Mouse (Mus musculus) CH12.LX (cell line): ENCODE measurements at regions not wholly inside any gene's neighbourhood (a gene's known extent, or its start where the extent isn't known, plus 50 kb on each side); places are given as distances from the start of the nearest gene placed in this dataset.

Experiments used
- DNase-seq: peaks from one replicate; pipeline ENCODE4 v3.0.0-alpha.2; 2013; ENCODE audit errors: extremely low read depth
- H3K27ac ChIP-seq: 2 replicates; pipeline ENCODE4 v1.5.1; 2012; ENCODE audit warnings: low read depth, mild to moderate bottlenecking, control low read depth, moderate library complexity; ENCODE audit not compliant: insufficient read depth
- H3K27me3 ChIP-seq: replicated peaks from 2 replicates; pipeline ENCODE3; 2012; ENCODE audit warnings: inconsistent platforms
- H3K36me3 ChIP-seq, 2 experiments: replicated peaks in 1 of 2; 2 replicates each; pipeline versions ENCODE3 to v1.6.1; 2012; ENCODE audit warnings: inconsistent platforms in 1 of 2, low read length in 1 of 2, mild to moderate bottlenecking in 1 of 2, mixed read lengths in 1 of 2, moderate library complexity in 1 of 2; ENCODE audit not compliant: control insufficient read depth in 1 of 2, insufficient read depth in 1 of 2
- H3K4me1 ChIP-seq, 2 experiments: 2 replicates each; pipeline ENCODE4 v1.6.1; 2012; ENCODE audit warnings: inconsistent platforms in 1 of 2, moderate library complexity in 1 of 2; ENCODE audit not compliant: insufficient read depth in 2 of 2, control insufficient read depth in 1 of 2
- H3K4me2 ChIP-seq: 2 replicates; pipeline ENCODE4 v1.6.1; 2012; ENCODE audit warnings: low read depth, mild to moderate bottlenecking, control low read depth; ENCODE audit not compliant: poor library complexity, insufficient read depth, severe bottlenecking
- H3K4me3 ChIP-seq, 3 experiments: fragments of 150-350 bp in 1 of 3; sonication (generic) in 1 of 3; replicated peaks in 1 of 3; 2 replicates each; pipeline versions ENCODE3 to v1.5.1; 2011 to 2012; ENCODE audit warnings: low read depth in 2 of 3, low read length in 2 of 3, mild to moderate bottlenecking in 2 of 3, moderate library complexity in 2 of 3, control low read depth in 1 of 3, improper control_type of control experiment in 1 of 3, inconsistent platforms in 1 of 3, mixed read lengths in 1 of 3; ENCODE audit not compliant: poor library complexity in 1 of 3
- H3K79me2 ChIP-seq: replicated peaks from 2 replicates; pipeline ENCODE4 v1.6.1; 2012; ENCODE audit warnings: mild to moderate bottlenecking, moderate library complexity; ENCODE audit not compliant: control insufficient read depth, poor library complexity, insufficient read depth, severe bottlenecking; ENCODE audit errors: extremely low read depth
- H3K9ac ChIP-seq: 2 replicates; pipeline ENCODE4 v1.6.1; 2012; ENCODE audit warnings: low read depth, mild to moderate bottlenecking, control low read depth, moderate library complexity; ENCODE audit not compliant: insufficient read depth
- H3K9me3 ChIP-seq: replicated peaks from 2 replicates; pipeline ENCODE3; 2012; ENCODE audit warnings: low read length, inconsistent platforms, mixed read lengths
- BHLHE40 ChIP-seq: IDR thresholded peaks from 2 replicates; pipeline ENCODE4 v1.6.1; 2011; ENCODE audit warnings: mild to moderate bottlenecking, low read depth, low read length, improper control_type of control experiment
- CHD2 ChIP-seq: IDR thresholded peaks from 2 replicates; pipeline ENCODE4 v1.6.1; 2011; ENCODE audit warnings: low read length, improper control_type of control experiment
- CTCF ChIP-seq, 2 experiments: IDR thresholded peaks in 1 of 2; conservative IDR thresholded peaks in 1 of 2; 2 replicates each; pipeline ENCODE4 v1.5.1; 2011 to 2012; ENCODE audit warnings: low read depth in 2 of 2, low read length in 2 of 2, improper control_type of control experiment in 1 of 2, inconsistent platforms in 1 of 2, mild to moderate bottlenecking in 1 of 2, moderate library complexity in 1 of 2
- E2F4 ChIP-seq: IDR thresholded peaks from 2 replicates; pipeline ENCODE4 v1.6.1; 2011; ENCODE audit warnings: low read depth, low read length, improper control_type of control experiment; ENCODE audit not compliant: insufficient replicate concordance
- ETS1 ChIP-seq: conservative IDR thresholded peaks from 2 replicates; pipeline ENCODE4 v1.6.1; 2012; ENCODE audit warnings: low read depth, mild to moderate bottlenecking, inconsistent platforms, low read length, improper control_type of control experiment, moderate library complexity
- GABPA ChIP-seq: IDR thresholded peaks from 2 replicates; pipeline ENCODE4 v1.6.1; 2012; ENCODE audit warnings: low read depth, low read length, improper control_type of control experiment, inconsistent platforms; ENCODE audit not compliant: insufficient replicate concordance
- HCFC1 ChIP-seq: IDR thresholded peaks from 2 replicates; pipeline ENCODE4 v1.6.1; 2012; ENCODE audit warnings: low read depth, mild to moderate bottlenecking, inconsistent platforms, low read length, improper control_type of control experiment
- MAX ChIP-seq: IDR thresholded peaks from 2 replicates; pipeline ENCODE4 v1.6.1; 2011; ENCODE audit warnings: low read length, improper control_type of control experiment
- MAZ ChIP-seq: IDR thresholded peaks from 2 replicates; pipeline ENCODE4 v1.6.1; 2012; ENCODE audit warnings: low read depth, mild to moderate bottlenecking, inconsistent platforms, low read length, improper control_type of control experiment, moderate library complexity
- MEF2A ChIP-seq: IDR thresholded peaks from 2 replicates; pipeline ENCODE4 v1.6.1; 2014; ENCODE audit warnings: low read depth, mild to moderate bottlenecking, inconsistent platforms, low read length, improper control_type of control experiment, borderline replicate concordance
- MYC ChIP-seq: IDR thresholded peaks from 2 replicates; pipeline ENCODE4 v1.6.1; 2011; ENCODE audit warnings: low read depth, mild to moderate bottlenecking, improper control_type of control experiment, low read length
- NRF1 ChIP-seq: IDR thresholded peaks from 2 replicates; pipeline ENCODE4 v1.6.1; 2014; ENCODE audit warnings: low read depth, mild to moderate bottlenecking, inconsistent platforms, low read length, improper control_type of control experiment, moderate library complexity
- PAX5 ChIP-seq: IDR thresholded peaks from 2 replicates; pipeline ENCODE4 v1.6.1; 2012; ENCODE audit warnings: low read length, inconsistent platforms, mixed read lengths
- RAD21 ChIP-seq: IDR thresholded peaks from 2 replicates; pipeline ENCODE4 v1.6.1; 2011; ENCODE audit warnings: low read depth, mild to moderate bottlenecking, low read length, improper control_type of control experiment, moderate library complexity
- SIN3A ChIP-seq: IDR thresholded peaks from 2 replicates; pipeline ENCODE4 v1.6.1; 2012; ENCODE audit warnings: low read length, improper control_type of control experiment, inconsistent platforms
- TBP ChIP-seq: conservative IDR thresholded peaks from 2 replicates; pipeline ENCODE4 v1.6.1; 2011; ENCODE audit warnings: low read depth, low read length, improper control_type of control experiment
- UBTF ChIP-seq: IDR thresholded peaks from 2 replicates; pipeline ENCODE4 v1.6.1; 2012; ENCODE audit warnings: low read depth, mild to moderate bottlenecking, inconsistent platforms, low read length, improper control_type of control experiment, moderate library complexity
- USF1 ChIP-seq: IDR thresholded peaks from 2 replicates; pipeline ENCODE4 v1.6.1; 2014; ENCODE audit warnings: low read depth, mild to moderate bottlenecking, inconsistent platforms, low read length, improper control_type of control experiment
- USF2 ChIP-seq: conservative IDR thresholded peaks from 2 replicates; pipeline ENCODE4 v1.6.1; 2011; ENCODE audit warnings: low read depth, low read length, improper control_type of control experiment
- dilution Hi-C: fragments of 300-500 bp; cut with MboI; formaldehyde crosslinking; loops from 2 replicates; pipeline ENCODE4 v1.14.3; 2020; ENCODE audit warnings: low sequenced_read_pairs; ENCODE audit not compliant: extremely low pct_unique_long_range_greater_than_20kb, extremely low pct_ligation_motif_present
- in situ Hi-C: fragments of 300-500 bp; cut with MboI; formaldehyde crosslinking; loops from 3 replicates; pipeline ENCODE4 v1.14.3; 2019; ENCODE audit warnings: low sequenced_read_pairs, low pct_ligation_motif_present, low pct_unique_long_range_greater_than_20kb, mixed read lengths

DNA sequence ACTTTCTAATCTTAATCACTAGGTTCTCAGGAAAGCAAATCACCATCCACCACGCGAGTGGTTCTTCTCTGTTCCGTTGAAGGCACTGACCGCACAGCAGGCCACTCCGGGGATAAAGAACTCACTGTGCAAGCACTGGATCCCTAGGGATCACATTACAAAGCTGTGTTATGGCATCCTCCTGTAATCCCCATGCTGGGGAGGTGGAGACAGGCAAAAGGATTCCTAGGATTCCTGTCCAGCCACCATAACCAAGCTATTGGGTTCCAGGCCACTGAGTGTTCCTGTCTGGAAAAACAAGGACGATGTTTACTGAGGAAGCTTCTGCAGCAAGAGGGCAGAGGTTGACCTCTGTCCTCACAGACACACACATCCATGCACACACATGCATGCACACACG is 138.8 kb downstream of the Bcat1 start:
- Histone ChIP-seq H3K4me1 (no peaks in the 10 kb centered on the region), H3K9ac (no peak overlapping the region), H3K4me2 (no peak overlapping the region), H3K9me3 (peaks cover 4% of the 10 kb centered on the region), H3K27me3 (no peaks in the 10 kb centered on the region), H3K4me3 (no peak overlapping the region), H3K36me3 (no peaks in the 10 kb centered on the region), H3K79me2 (no peaks in the 10 kb centered on the region), H3K27ac (no peak overlapping the region)
- in situ Hi-C loops, result no loop called here
- no peak for DNase-seq
- no peak for TF ChIP-seq SIN3A
- TF ChIP-seq CTCF (conservative IDR thresholded peaks at IDR 0.05 in 1 of 2, IDR thresholded peaks at IDR 0.05 in 1 of 2; ENCODE audit: low read depth in 2 of 2, low read length in 2 of 2), result no peak
- TF ChIP-seq MAZ, result no peak
- no peak for TF ChIP-seq RAD21
- no peak for TF ChIP-seq UBTF
- TF ChIP-seq GABPA, result no peak
- TF ChIP-seq BHLHE40, result no peak
- TF ChIP-seq CHD2, result no peak
- TF ChIP-seq USF2, result no peak
- no peak for TF ChIP-seq MYC
- TF ChIP-seq PAX5, result no peak
- TF ChIP-seq NRF1, result no peak
- no peak for TF ChIP-seq TBP
- TF ChIP-seq ETS1, result no peak
- TF ChIP-seq MAX, result no peak
- TF ChIP-seq USF1, result no peak
- no peak for TF ChIP-seq HCFC1
- no peak for TF ChIP-seq E2F4
- dilution Hi-C loops, result no loop called here

DNA sequence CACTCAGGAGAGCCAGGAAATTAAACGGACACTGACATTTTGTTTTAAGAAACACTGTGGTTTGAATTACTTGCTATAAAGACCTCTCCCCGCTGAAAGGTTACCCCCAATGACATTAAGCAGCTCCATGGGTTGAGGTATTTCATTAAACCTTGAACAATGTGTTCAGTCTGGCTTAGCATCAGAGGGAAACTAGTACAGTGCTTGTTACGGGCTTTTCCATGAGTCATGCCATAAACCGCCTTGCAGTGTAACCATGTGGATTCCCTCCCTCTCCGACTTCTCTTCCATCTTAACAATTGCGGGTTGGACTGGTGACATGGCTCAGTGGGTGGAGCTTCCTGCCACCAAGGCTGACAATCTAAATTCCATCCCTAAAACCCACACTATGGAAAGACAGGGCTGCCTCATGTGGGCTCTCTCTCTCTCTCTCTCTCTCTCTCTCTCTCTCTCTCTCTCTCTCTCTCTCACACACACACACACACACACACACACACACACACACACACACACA is 142.2 kb downstream of the Bcat1 start:
- peaks cover 4% of the 10 kb centered on the region for H3K9me3 ChIP-seq
- dilution Hi-C loops (no loop called here), in situ Hi-C loops (no loop called here)

More for the DNA sequence above, 142.2 kb downstream of the Bcat1 start:
- H3K4me3 ChIP-seq, result no peak overlapping the region
- peaks cover 13 to 18% of the 10 kb centered on the region in 2 experiments for H3K4me1 ChIP-seq
- H3K9ac ChIP-seq, result no peak overlapping the region
- H3K4me2 ChIP-seq, result no peak overlapping the region
- H3K79me2 ChIP-seq, result no peaks in the 10 kb centered on the region
- TF ChIP-seq MEF2A, result no peak
- no peak overlapping the region for H3K27ac ChIP-seq
- no peaks in the 10 kb centered on the region for H3K36me3 ChIP-seq
- no peaks in the 10 kb centered on the region for H3K27me3 ChIP-seq
- no peak for DNase-seq
